Mouse (Mus musculus): ENCODE results near the gene Klf16. TPM values are rescaled to one million over a fixed set of nuclear protein-coding genes. Genes with fewer than 3 reads are reported as not detected.

The Klf16 gene
- polyA plus RNA-seq, 1 experiment from 2014 or later = 11.3 TPM

DNA sequence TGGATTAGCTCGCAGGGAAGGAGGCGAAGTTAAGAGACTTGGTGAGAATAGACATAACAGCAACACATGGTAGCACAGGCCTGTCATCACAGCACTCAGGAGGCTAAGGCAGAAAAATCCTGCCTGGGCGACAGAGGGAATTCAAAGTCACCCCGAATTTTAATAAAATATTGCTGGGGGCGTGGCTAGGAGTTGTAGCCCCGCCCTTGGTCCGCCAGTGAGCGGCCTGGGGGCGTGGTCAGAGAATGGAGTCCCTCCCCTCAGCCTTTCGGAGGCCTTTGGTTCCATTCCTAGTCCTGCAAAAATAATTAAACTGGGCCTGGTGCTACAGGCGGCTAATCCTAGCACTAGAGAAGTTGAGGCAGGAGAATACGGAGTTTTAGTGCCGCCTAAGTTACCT, 41.4 kb downstream of the Klf16 start:
- H3K9me3 ChIP-seq (replicated peaks) = no peaks in the 10 kb centered on the region
- WGBS = 10% methylated on average over 13 of the region's 13 CpGs
- peaks cover 38% of the 10 kb centered on the region for H3K27me3 ChIP-seq
- no peak overlapping the region for H3K4me2 ChIP-seq (replicated peaks)
- no peak overlapping the region for H3K4me3 ChIP-seq (replicated peaks)
- H3K36me3 ChIP-seq = no peaks in the 10 kb centered on the region
- H3K9ac ChIP-seq = no peak overlapping the region
- peaks cover 13% of the 10 kb centered on the region for H3K4me1 ChIP-seq
- H3K27ac ChIP-seq (replicated peaks) = no peak overlapping the region
- no peak for ATAC-seq (ENCODE audit: insufficient number of reproducible peaks, low FRiP score, low TSS enrichment, low read depth)

DNA sequence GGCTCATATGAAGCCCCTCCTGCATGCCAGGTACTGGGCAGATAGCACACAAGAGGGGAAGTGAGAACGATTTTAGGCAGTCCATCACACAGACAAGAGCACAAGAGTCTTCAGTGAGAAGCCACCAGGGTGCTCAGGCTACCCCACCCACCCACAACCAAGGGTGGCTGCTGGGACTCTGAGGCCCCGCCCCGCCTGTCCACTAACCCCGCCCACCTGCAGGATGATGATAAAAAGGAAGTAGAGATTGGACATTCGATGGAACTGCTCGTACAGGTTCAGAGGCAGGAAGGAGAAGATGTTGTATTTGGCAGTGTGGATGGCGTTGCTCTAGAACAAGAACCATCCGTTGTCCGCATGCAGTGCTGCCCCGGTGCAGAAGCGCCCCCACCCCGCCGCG, 42.0 kb downstream of the Klf16 start:
- Histone ChIP-seq H3K9me3 (replicated peaks) (no peaks in the 10 kb centered on the region), H3K36me3 (no peaks in the 10 kb centered on the region), H3K4me2 (replicated peaks) (peak overlapping the region; percentile 27), H3K27ac (replicated peaks) (no peak overlapping the region), H3K4me1 (peaks cover 13% of the 10 kb centered on the region), H3K4me3 (replicated peaks) (no peak overlapping the region), H3K9ac (no peak overlapping the region), H3K27me3 (peaks cover 38% of the 10 kb centered on the region)
- WGBS = 14% methylated on average over 14 of the region's 14 CpGs
- no peak for ATAC-seq (ENCODE audit: insufficient number of reproducible peaks, low FRiP score, low TSS enrichment, low read depth)

DNA sequence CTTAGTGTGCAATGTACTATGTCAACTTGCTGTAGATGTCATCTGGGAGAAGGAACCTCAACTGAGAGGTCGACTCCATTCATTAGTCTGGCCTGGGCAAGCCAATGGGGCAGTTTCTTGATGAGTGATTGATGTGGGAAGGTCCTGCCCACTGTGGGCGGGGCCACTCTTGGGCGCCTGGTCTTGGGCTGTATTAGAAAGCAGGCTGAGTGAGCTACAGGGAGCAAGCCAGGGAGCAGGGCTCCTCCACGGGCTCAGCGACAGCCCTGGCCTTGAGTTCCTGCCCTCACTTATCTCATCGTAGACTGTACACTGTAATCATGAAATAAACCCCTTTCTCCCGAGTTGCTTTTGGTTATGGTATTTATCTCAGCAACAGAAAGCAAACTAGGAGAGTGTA, 43.4 kb downstream of the Klf16 start:
- 12% methylated on average over 7 of the region's 7 CpGs for WGBS
- Histone ChIP-seq H3K27me3 (peaks cover 34% of the 10 kb centered on the region), H3K4me3 (replicated peaks) (no peak overlapping the region), H3K4me1 (peaks cover 8% of the 10 kb centered on the region), H3K36me3 (no peaks in the 10 kb centered on the region), H3K9ac (no peak overlapping the region), H3K9me3 (replicated peaks) (no peaks in the 10 kb centered on the region), H3K27ac (replicated peaks) (no peak overlapping the region), H3K4me2 (replicated peaks) (no peak overlapping the region)
- ATAC-seq (ENCODE audit: insufficient number of reproducible peaks, low FRiP score, low TSS enrichment, low read depth) = no peak

- H3K27me3 ChIP-seq = peaks cover 29% of the 10 kb centered on the region
- no peak overlapping the region for H3K9ac ChIP-seq
- ATAC-seq (ENCODE audit: insufficient number of reproducible peaks, low FRiP score, low TSS enrichment, low read depth) = no peak
- H3K9me3 ChIP-seq (replicated peaks) = no peaks in the 10 kb centered on the region
- no peaks in the 10 kb centered on the region for H3K36me3 ChIP-seq
- no peak overlapping the region for H3K4me2 ChIP-seq (replicated peaks)
- no peak overlapping the region for H3K27ac ChIP-seq (replicated peaks)
- H3K4me1 ChIP-seq = peaks cover 6% of the 10 kb centered on the region; the same call in 1 of the 2 replicates
- 79% methylated on average over 11 of the region's 11 CpGs for WGBS
- H3K4me3 ChIP-seq (replicated peaks) = no peak overlapping the region
Observed at GRCm38 (mm10) chr10:80532783-80533182, 44.3 kb downstream of the Klf16 start.

GRCm38 (mm10) chr10:80526172-80526571, 50.9 kb downstream of the Klf16 start:
- no peak overlapping the region for H3K27ac ChIP-seq (replicated peaks)
- H3K4me3 ChIP-seq (replicated peaks) = no peak overlapping the region
- no peaks in the 10 kb centered on the region for H3K36me3 ChIP-seq
- no peak overlapping the region for H3K9ac ChIP-seq
- WGBS = 17% methylated on average over 9 of the region's 9 CpGs
- 0 out of 2 replicates have a peak, but pooled peaks have one; percentile 17 for ATAC-seq (ENCODE audit: insufficient number of reproducible peaks, low FRiP score, low TSS enrichment, low read depth)
- H3K27me3 ChIP-seq = no peaks in the 10 kb centered on the region
- peaks cover 5% of the 10 kb centered on the region; the same call in 1 of the 2 replicates for H3K4me1 ChIP-seq
- no peaks in the 10 kb centered on the region for H3K9me3 ChIP-seq (replicated peaks)
- no peak overlapping the region for H3K4me2 ChIP-seq (replicated peaks)

DNA sequence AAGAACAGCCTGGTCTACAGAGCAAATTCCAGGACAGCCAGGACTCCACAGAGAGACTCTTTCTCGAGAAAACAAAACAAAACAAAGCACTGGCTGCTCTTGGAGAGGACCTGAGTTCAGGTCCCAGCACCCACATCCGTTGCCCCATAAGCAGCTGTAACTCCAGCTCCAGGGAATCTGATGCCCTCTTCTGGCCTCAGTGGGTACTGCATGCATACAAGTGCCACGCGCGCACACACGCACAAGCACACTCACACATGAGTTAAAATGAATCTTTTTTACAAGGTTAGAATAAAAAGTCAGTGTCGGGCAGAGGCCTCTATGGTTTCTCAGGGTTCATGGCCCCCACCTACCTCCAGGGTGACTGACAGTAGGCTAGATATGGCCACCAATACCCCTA, 53.8 kb downstream of the Klf16 start:
- no peaks in the 10 kb centered on the region for H3K27me3 ChIP-seq
- H3K9ac ChIP-seq = no peak overlapping the region
- no peak for ATAC-seq (ENCODE audit: insufficient number of reproducible peaks, low FRiP score, low TSS enrichment, low read depth)
- H3K9me3 ChIP-seq (replicated peaks) = 0 out of 2 replicates have a peak, but pooled peaks cover 2% of the 10 kb centered on the region
- WGBS = 92% methylated on average over 7 of the region's 7 CpGs
- no peak overlapping the region for H3K4me2 ChIP-seq (replicated peaks)
- H3K4me3 ChIP-seq (replicated peaks) = no peak overlapping the region
- H3K4me1 ChIP-seq = peaks cover 5% of the 10 kb centered on the region; the same call in 1 of the 2 replicates
- no peak overlapping the region for H3K27ac ChIP-seq (replicated peaks)
- no peaks in the 10 kb centered on the region for H3K36me3 ChIP-seq

GRCm38 (mm10) chr10:80519287-80519686, 57.8 kb downstream of the Klf16 start:
- 0 out of 2 replicates have a peak, but pooled peaks cover 2% of the 10 kb centered on the region for H3K9me3 ChIP-seq (replicated peaks)
- no peak overlapping the region for H3K4me3 ChIP-seq (replicated peaks)
- H3K9ac ChIP-seq = no peak overlapping the region
- H3K27ac ChIP-seq (replicated peaks) = no peak overlapping the region
- no peak overlapping the region for H3K4me2 ChIP-seq (replicated peaks)
- no peak for ATAC-seq (ENCODE audit: insufficient number of reproducible peaks, low FRiP score, low TSS enrichment, low read depth)
- H3K4me1 ChIP-seq = peaks cover 5% of the 10 kb centered on the region; the same call in 1 of the 2 replicates
- H3K27me3 ChIP-seq = peaks cover 15% of the 10 kb centered on the region
- H3K36me3 ChIP-seq = no peaks in the 10 kb centered on the region
- 70% methylated on average over 2 of the region's 2 CpGs for WGBS

Small RNAs within 50 kb of the gene (microRNA-seq; reads per million reads assigned to microRNA genes)
- gene Mir6912 (ENCODE audit: borderline number of aligned reads) = not detected

Other genes starting within 250 kb of the Klf16 start
- 4.2 and 5.2 TPM in 2 replicates for gene Pcsk4, start 247.8 kb downstream of the Klf16 start, polyA plus RNA-seq (2015; fragmentation: Nextera tagmentation; extraction: Ambion mirVana)
- 10.7 and 13.7 TPM in 2 replicates for gene Reep6, start 247.4 kb downstream of the Klf16 start, polyA plus RNA-seq (2015; fragmentation: Nextera tagmentation; extraction: Ambion mirVana)
- 11.5 and 11.6 TPM in 2 replicates for gene Adamtsl5, start 228.9 kb downstream of the Klf16 start, polyA plus RNA-seq (2015; fragmentation: Nextera tagmentation; extraction: Ambion mirVana)
- 2.0 and 2.2 TPM in 2 replicates for gene Plk5, start 220.9 kb downstream of the Klf16 start, polyA plus RNA-seq (2015; fragmentation: Nextera tagmentation; extraction: Ambion mirVana)
- gene Mex3d, start 189.7 kb downstream of the Klf16 start, polyA plus RNA-seq (2015; fragmentation: Nextera tagmentation; extraction: Ambion mirVana) = 7.2 and 8.4 TPM in 2 replicates
- 247 and 250 TPM in 2 replicates for gene Mbd3, start 177.8 kb downstream of the Klf16 start, polyA plus RNA-seq (2015; fragmentation: Nextera tagmentation; extraction: Ambion mirVana)
- 659 and 673 TPM in 2 replicates for gene Uqcr11, start 170.5 kb downstream of the Klf16 start, polyA plus RNA-seq (2015; fragmentation: Nextera tagmentation; extraction: Ambion mirVana)
- 133 and 135 TPM in 2 replicates for gene Tcf3, start 143.7 kb downstream of the Klf16 start, polyA plus RNA-seq (2015; fragmentation: Nextera tagmentation; extraction: Ambion mirVana)
- not detected in 2 replicates for gene Onecut3, start 82.5 kb downstream of the Klf16 start, polyA plus RNA-seq (2015; fragmentation: Nextera tagmentation; extraction: Ambion mirVana)
- 0.09 and 0.28 TPM in 2 replicates for gene Atp8b3, start 38.2 kb downstream of the Klf16 start, polyA plus RNA-seq (2015; fragmentation: Nextera tagmentation; extraction: Ambion mirVana)
- gene Rexo1, start 15.8 kb downstream of the Klf16 start, polyA plus RNA-seq (2015; fragmentation: Nextera tagmentation; extraction: Ambion mirVana) = 25.8 and 27.1 TPM in 2 replicates
- 112 and 115 TPM in 2 replicates for gene Abhd17a, start 13.0 kb upstream of the Klf16 start, polyA plus RNA-seq (2015; fragmentation: Nextera tagmentation; extraction: Ambion mirVana)
- 99.1 and 108 TPM in 2 replicates for gene Scamp4, start 25.6 kb upstream of the Klf16 start, polyA plus RNA-seq (2015; fragmentation: Nextera tagmentation; extraction: Ambion mirVana)
- 7.0 and 7.5 TPM in 2 replicates for gene Adat3, start 25.6 kb upstream of the Klf16 start, polyA plus RNA-seq (2015; fragmentation: Nextera tagmentation; extraction: Ambion mirVana)
- 4.8 TPM in 2 replicates for gene Gm49322, start 28.7 kb upstream of the Klf16 start, polyA plus RNA-seq (2015; fragmentation: Nextera tagmentation; extraction: Ambion mirVana)
- gene Csnk1g2, start 45.5 kb upstream of the Klf16 start, polyA plus RNA-seq (2015; fragmentation: Nextera tagmentation; extraction: Ambion mirVana) = 172 and 190 TPM in 2 replicates
- 82.2 and 82.7 TPM in 2 replicates for gene Btbd2, start 79.8 kb upstream of the Klf16 start, polyA plus RNA-seq (2015; fragmentation: Nextera tagmentation; extraction: Ambion mirVana)
- 99.0 and 105 TPM in 2 replicates for gene Mknk2, start 100.8 kb upstream of the Klf16 start, polyA plus RNA-seq (2015; fragmentation: Nextera tagmentation; extraction: Ambion mirVana)
- gene Mob3a, start 124.7 kb upstream of the Klf16 start, polyA plus RNA-seq (2015; fragmentation: Nextera tagmentation; extraction: Ambion mirVana) = 48.2 and 51.8 TPM in 2 replicates
- gene Izumo4, start 124.9 kb upstream of the Klf16 start, polyA plus RNA-seq (2015; fragmentation: Nextera tagmentation; extraction: Ambion mirVana) = 27.0 and 28.0 TPM in 2 replicates
- 75.2 and 76.1 TPM in 2 replicates for gene Ap3d1, start 164.9 kb upstream of the Klf16 start, polyA plus RNA-seq (2015; fragmentation: Nextera tagmentation; extraction: Ambion mirVana)
- 17.1 and 21.7 TPM in 2 replicates for gene Dot1l, start 177.9 kb upstream of the Klf16 start, polyA plus RNA-seq (2015; fragmentation: Nextera tagmentation; extraction: Ambion mirVana)
- gene Sf3a2, start 220.9 kb upstream of the Klf16 start, polyA plus RNA-seq (2015; fragmentation: Nextera tagmentation; extraction: Ambion mirVana) = 68.1 and 79.7 TPM in 2 replicates
- gene Plekhj1, start 221.3 kb upstream of the Klf16 start, polyA plus RNA-seq (2015; fragmentation: Nextera tagmentation; extraction: Ambion mirVana) = 121 and 125 TPM in 2 replicates
- 0.09 TPM in 1 of 2 replicates, not detected in the other for gene Amh, start 227.9 kb upstream of the Klf16 start, polyA plus RNA-seq (2015; fragmentation: Nextera tagmentation; extraction: Ambion mirVana)
- gene Jsrp1, start 236.2 kb upstream of the Klf16 start, polyA plus RNA-seq (2015; fragmentation: Nextera tagmentation; extraction: Ambion mirVana) = 10.0 and 13.8 TPM in 2 replicates
- 1,751 and 1,885 TPM in 2 replicates for gene Oaz1, start 249.3 kb upstream of the Klf16 start, polyA plus RNA-seq (2015; fragmentation: Nextera tagmentation; extraction: Ambion mirVana)